Mouse (Mus musculus) heart, adult 8-10 months (tissue): ENCODE measurements around the gene Inpp5a. TPM values are rescaled to one million over a fixed set of nuclear protein-coding genes. Genes with fewer than 3 reads are reported as not detected.
"Not testable (repeated sequence)": the region's sequence is repeated elsewhere in the genome, so short reads cannot be mapped to it uniquely, and the experiment has no call there.

Experiments
- DNase-seq: peaks from one replicate; pipeline ENCODE4 v3.0.0; 2022; ENCODE audit warnings: low spot score
- total RNA-seq, 4 experiments: library from RNA; stranded (reverse); gene quantifications; 2 replicates each; pipeline ENCODE4 v1.2.4; 2022

The Inpp5a gene
- total RNA-seq, 4 experiments from 2014 or later = 291 to 307 (median 299) TPM

DNA sequence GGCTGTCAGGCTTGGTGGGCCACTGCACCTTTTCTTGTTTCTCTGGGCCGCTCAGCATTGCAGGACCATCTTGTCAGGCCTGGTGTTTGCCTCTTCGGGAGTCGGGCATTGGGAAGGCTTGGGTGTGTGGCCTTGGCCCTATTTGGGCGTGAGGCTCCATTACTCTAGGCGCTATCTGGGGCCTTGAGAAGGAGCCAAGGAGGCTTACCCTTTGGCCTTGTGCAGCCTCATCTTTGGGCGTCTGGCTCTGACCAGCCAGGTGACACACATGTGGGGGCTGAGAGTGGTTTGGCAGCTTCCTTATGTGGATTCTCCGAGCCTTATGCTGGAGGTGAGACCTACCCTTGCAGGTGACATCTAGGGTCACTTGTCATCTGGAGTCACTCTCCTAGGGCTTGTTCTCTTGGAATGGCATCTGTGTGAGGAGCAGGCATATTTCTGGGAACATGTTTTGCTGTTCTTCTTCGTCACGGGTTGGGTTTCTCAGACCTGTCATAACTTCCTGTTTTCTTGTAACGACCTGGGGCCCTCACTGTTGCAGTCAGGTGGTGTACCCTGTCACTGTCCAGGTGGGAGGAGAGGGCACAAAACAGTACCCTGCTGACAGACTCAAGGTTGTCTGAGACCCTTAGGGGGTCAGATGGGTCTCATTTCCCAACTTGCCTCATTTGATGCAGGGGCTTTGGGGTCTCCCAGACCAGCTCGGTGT is 11.2 kb downstream of the Inpp5a start:
- DNase-seq = no peak

- no peak for DNase-seq
These were observed 12.0 kb downstream of the Inpp5a start for GRCm38 (mm10) chr7:139400926-139401325.

GRCm38 (mm10) chr7:139401791-139402190 is 12.9 kb downstream of the Inpp5a start:
- DNase-seq = no peak

DNA sequence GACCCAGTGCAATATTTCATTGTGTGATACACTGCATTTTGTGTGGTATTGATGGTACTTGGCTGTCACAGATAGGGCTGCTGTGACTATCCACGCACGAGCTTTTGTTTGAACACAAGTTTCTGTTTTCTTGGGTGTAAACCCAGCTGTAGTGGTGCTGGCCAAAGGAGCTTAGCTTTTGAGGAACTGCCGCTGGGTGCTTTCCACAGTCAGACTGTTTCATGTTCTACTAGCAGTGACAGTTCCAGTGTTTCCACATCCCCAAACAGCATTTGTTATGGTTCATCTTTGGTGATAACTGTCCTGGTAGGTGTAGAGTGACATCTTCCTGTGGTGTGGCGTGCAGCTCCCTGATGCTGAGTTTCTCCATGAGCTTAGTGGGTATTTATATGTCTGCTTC is 13.8 kb downstream of the Inpp5a start:
- no peak for DNase-seq

DNA sequence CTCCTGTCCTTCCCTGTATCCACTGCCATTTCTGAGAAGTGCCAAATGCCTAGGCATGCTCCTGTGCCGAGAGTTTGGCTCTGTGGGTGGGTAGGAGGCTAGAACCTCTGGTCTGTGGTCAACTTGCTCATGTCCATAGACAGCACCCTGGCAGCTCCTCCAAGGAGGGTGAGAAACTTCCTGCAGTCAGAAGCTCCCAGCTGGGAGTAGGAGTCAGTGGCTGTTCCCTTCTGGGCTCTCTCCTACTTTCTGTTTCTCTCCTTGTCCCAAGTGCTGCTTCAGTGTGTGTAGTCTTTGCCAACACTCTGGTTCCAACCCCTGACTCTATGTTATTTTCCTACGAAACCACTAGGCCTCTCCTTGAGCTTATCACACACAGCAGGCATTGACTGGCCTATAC is 17.7 kb downstream of the Inpp5a start:
- DNase-seq = no peak

GRCm38 (mm10) chr7:139407966-139408365 is 19.1 kb downstream of the Inpp5a start:
- no peak for DNase-seq

DNA sequence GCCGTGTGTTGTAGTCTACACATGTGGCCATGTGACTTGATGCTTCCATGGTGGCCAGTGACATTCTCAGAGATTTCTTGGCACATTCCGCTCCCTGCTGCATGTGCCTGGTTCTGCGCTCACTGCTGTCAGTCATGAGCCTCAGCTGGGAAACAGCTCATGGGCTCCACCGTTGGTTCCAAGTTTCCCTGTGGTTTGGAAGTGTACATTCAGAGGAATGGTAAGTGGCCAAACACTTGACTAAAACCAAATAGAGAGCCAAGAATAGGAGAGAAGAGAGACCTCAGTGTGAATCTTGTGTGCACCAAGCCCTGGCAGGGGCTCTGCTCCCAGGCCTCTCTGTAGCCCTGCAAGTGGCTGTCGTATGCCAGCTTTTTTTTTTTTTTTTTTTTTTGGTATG is 21.0 kb downstream of the Inpp5a start:
- no peak for DNase-seq

GRCm38 (mm10) chr7:139412223-139412950 is 23.5 kb downstream of the Inpp5a start:
- DNase-seq = peak; percentile 40

GRCm38 (mm10) chr7:139413400-139413799 is 24.5 kb downstream of the Inpp5a start:
- no peak for DNase-seq

DNA sequence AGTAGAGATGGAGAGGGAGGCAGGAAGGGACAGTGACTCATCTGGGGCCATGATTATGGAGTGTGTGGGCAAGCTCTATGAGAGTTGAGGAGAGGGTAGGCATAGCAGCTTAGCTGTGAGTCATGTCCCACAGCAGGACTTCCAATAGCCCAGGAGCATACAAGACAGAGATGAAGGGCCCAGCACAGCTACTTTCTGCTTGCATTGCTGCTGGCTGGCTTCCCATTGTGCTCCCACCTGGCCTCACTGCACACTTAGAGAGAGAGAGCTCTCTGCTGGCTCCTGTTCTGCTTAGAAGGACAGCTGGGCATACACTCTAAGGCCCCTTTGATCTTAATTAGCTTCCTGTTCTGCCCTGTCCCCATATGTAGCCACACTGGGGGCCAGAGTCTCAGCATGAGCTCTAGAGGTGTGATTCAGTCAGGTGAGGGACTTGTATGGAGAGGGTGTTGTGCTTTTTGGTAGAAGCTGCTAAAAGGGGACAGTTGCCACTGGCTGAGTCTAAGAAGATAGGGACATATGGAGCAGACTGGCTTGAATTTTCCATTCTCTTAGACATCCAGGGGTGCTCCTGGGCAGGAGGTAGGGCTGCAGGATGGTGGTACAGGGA is 26.8 kb downstream of the Inpp5a start:
- no peak for DNase-seq

- DNase-seq = no peak
These were observed 29.5 kb downstream of the Inpp5a start for GRCm38 (mm10) chr7:139418371-139418770.

GRCm38 (mm10) chr7:139422827-139423226 is 33.9 kb downstream of the Inpp5a start:
- no peak for DNase-seq

DNA sequence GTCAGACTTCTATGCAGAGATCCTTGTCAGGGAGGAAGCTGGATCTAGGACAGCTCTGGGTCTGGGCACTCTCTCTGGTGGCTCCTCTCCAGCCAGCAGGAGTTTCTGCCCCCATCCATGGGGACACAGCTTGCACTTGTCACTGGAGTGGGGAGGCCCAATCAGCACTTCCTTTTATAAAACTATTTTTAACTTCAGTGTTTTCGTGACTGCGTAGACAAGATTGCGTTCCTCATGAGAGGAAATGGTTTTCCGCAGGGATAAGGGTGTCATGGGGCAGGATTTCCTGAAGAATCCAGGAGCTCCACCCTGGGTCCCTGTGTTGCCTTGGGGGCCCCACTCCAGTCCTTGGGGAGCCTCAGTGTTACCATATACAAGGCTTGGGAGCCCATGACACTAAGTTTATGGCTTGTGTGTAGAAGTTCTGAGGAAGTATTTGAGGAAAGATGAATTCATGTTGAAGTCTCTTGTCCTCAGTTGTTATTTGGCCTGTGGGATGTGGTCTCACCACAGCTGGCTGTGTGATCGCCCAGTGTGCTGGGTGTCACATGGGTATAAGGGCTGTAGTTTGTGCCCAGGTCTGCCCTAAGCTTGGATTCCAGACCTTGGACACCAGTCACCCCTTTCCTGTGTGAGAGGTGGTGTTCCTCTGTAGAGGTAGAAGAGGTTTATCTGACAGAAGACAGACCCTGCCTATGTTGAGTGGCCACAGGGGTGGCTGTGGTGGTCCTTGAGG is 45.4 kb downstream of the Inpp5a start:
- peak; percentile 88 for DNase-seq

DNA sequence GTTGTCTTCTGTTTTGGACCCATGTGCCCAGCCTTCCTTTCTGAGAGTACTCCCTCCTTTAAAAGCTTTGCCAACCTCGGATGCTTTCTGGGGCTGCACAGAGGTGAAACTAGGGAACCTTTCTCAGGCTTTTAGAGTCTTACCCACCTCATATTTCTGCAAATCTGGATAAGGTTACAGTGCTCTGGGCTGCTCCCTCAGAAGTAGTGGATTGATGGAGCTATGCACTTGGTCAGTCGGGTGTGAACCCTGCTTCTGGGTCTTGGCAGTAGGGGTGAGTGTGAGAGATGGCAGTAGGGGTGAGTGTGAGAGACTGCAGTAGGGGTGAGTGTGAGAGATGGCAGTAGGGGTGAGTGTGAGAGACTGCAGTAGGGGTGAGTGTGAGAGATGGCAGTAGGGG is 46.0 kb downstream of the Inpp5a start:
- not testable (repeated sequence) for DNase-seq

DNA sequence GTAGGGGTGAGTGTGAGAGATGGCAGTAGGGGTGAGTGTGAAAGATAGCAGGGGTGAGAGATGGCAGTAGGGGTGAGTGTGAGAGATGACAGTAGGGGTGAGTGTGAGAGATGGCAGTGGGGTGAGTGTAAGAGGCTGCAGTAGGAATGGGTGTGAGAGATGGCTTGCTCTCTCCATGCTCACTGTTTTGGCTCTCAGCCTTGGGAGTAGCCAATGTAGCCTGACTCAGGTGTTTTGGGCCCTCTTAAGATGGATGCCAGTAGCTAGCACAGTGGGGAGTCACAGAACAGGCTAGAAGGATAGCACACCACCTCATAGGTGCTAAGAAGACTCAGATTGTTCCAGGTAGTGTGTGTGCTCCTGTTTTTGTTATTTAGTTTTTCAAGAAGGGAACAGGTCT is 46.8 kb downstream of the Inpp5a start:
- DNase-seq = no peak

DNA sequence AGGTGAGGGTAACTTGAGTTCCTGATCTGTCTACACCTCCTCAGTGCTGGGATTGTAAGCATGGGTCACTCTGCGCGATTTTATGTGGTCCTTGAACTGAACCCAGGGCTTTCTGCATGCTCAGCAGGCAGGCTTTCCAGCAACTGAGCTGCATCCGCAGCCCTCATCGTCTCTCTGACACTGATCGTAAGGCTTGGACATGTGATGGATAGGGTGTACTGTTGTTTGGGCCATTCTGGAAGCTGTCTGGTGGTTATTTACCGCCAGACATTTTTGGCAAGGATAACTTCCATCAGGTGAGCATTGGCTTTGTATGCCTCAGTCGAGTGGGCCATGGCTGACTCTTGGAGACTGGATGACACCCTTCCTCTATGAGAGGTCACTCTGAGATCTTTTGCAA is 48.0 kb downstream of the Inpp5a start:
- no peak for DNase-seq

DNA sequence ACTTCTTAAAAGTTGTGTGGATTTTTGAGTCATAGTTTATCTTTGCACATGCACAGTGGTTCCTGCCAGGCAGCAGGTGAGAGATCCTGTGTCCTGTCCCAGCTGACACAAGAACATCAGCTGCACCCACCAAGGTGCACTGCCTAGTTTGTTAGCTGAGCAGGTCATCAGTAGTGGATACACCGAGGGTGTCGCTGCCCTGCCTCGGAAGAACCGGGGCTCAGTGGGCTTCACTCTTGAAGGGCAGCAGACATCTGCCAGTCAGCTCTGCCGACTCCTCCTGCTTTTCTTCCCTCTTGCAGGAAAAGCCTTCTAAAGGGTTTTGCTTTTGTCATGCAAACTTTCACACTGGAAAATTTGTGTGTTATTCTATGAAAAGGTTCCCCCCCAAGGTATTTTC is 48.6 kb downstream of the Inpp5a start:
- DNase-seq = no peak

- DNase-seq = no peak
These were observed 49.2 kb downstream of the Inpp5a start for GRCm38 (mm10) chr7:139437926-139438600.

DNA sequence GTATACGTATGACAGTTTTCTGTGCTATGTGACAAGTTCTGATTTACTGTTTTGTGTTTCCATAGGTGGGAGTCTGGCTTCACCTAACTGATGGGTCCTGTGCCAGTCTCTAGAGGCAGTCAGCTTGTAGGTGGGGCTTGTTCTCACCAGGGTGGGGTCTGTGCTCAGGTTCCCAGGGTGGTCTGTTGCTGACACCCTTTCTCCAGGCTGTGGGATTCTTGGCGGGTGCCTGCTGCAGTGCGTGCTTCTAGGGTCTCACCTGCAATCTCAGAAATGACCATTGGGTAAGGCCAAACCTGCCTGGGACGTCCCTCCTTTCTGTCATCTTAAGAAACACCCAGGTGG is 49.7 kb downstream of the Inpp5a start:
- no peak for DNase-seq

- DNase-seq = no peak
These were observed 50.1 kb downstream of the Inpp5a start for GRCm38 (mm10) chr7:139439031-139439430.
